Mouse (Mus musculus) heart, embryonic 14.5 days (tissue): ENCODE results near the gene Zfp36l1. TPM values are rescaled to one million over a fixed set of nuclear protein-coding genes. Genes with fewer than 3 reads are reported as not detected.

ENCODE experiments used
- ATAC-seq: fragments of 200-750 bp; cut with Nextera tagmentation; 2 replicates; pipeline ENCODE4 v1.8.0; 2017; ENCODE audit warnings: low read depth, moderate TSS enrichment; ENCODE audit not compliant: insufficient number of reproducible peaks, insufficient read depth, low FRiP score
- H3K27ac ChIP-seq, 2 experiments: fragments of 200-500 bp in 1 of 2; fragments of 300-500 bp in 1 of 2; sonication (generic) in 1 of 2; replicated peaks in 1 of 2; 2 replicates each; pipeline ENCODE4 v1.5.1; 2012 to 2014; ENCODE audit warnings: low read depth in 2 of 2, low read length in 2 of 2, control low read depth in 1 of 2, mild to moderate bottlenecking in 1 of 2, mixed read lengths in 1 of 2; ENCODE audit not compliant: control insufficient read depth in 1 of 2, insufficient read depth in 1 of 2
- H3K27me3 ChIP-seq: fragments of 300-500 bp; sonication (generic); 2 replicates; pipeline ENCODE4 v1.6.1; 2014; ENCODE audit warnings: mild to moderate bottlenecking, low read length, control low read depth; ENCODE audit not compliant: control insufficient read depth, insufficient read depth
- H3K36me3 ChIP-seq: fragments of 300-500 bp; sonication (generic); 2 replicates; pipeline ENCODE4 v1.6.1; 2014; ENCODE audit warnings: mild to moderate bottlenecking, control low read depth, low read length, mixed read lengths; ENCODE audit not compliant: control insufficient read depth, insufficient read depth
- H3K4me1 ChIP-seq, 2 experiments: fragments of 200-500 bp in 1 of 2; fragments of 300-500 bp in 1 of 2; sonication (generic) in 1 of 2; 2 replicates each; pipeline ENCODE4 v1.6.1; 2012 to 2014; ENCODE audit warnings: low read length in 2 of 2, control low read depth in 1 of 2, mixed read lengths in 1 of 2; ENCODE audit not compliant: control insufficient read depth in 2 of 2, insufficient read depth in 2 of 2
- H3K4me2 ChIP-seq: fragments of 300-500 bp; sonication (generic); 2 replicates; pipeline ENCODE4 v1.6.1; 2014; ENCODE audit warnings: mild to moderate bottlenecking, low read length
- H3K4me3 ChIP-seq, 2 experiments: fragments of 200-500 bp in 1 of 2; fragments of 300-500 bp in 1 of 2; sonication (generic) in 1 of 2; 2 replicates each; pipeline ENCODE4 v1.5.1; 2012 to 2014; ENCODE audit warnings: low read length in 2 of 2, mild to moderate bottlenecking in 2 of 2, control low read depth in 1 of 2, low read depth in 1 of 2, moderate library complexity in 1 of 2; ENCODE audit not compliant: control insufficient read depth in 1 of 2, insufficient read depth in 1 of 2
- H3K9ac ChIP-seq: fragments of 300-500 bp; sonication (generic); 2 replicates; pipeline ENCODE4 v1.6.1; 2014; ENCODE audit warnings: mild to moderate bottlenecking, low read length
- H3K9me3 ChIP-seq: fragments of 300-500 bp; sonication (generic); 2 replicates; pipeline ENCODE4 v1.6.1; 2016; ENCODE audit warnings: low read length, control low read depth; ENCODE audit not compliant: control insufficient read depth
- WGBS: fragments of 180-500 bp; shearing (Covaris S2); extraction: QIAGEN DNeasy Blood & Tissue Kit; methylation state at CpG from one replicate; pipeline ENCODE4 v1.1.7; 2014; 5-methylcytosine and 5-hydroxymethylcytosine counted together
- polyA plus RNA-seq: library from polyadenylated mRNA; unstranded; fragments of >200 nt; fragmentation: Nextera tagmentation; extraction: Ambion mirVana; gene quantifications from 2 replicates; pipeline ENCODE4 v1.2.1, GENCODE M21; 2014

The Zfp36l1 gene
- polyA plus RNA-seq, 1 experiment from 2014 or later, result 125 TPM

- Histone ChIP-seq H3K9me3 (no peaks in the 10 kb centered on the region), H3K27me3 (no peaks in the 10 kb centered on the region), H3K9ac (no peak overlapping the region), H3K27ac (no peak overlapping the region), H3K4me1 (peaks cover 26 to 29% of the 10 kb centered on the region in 2 experiments), H3K4me2 (no peak overlapping the region), H3K4me3 (no peak overlapping the region), H3K36me3 (no peaks in the 10 kb centered on the region)
- WGBS, result 93% methylated on average over 2 of the region's 2 CpGs
- no peak for ATAC-seq
Observed at GRCm38 (mm10) chr12:80081440-80081839, 31.4 kb downstream of the Zfp36l1 start.

GRCm38 (mm10) chr12:80079937-80080336 is 32.9 kb downstream of the Zfp36l1 start:
- no peak for ATAC-seq
- H3K4me1 ChIP-seq, result peaks cover 23 to 25% of the 10 kb centered on the region in 2 experiments
- no peaks in the 10 kb centered on the region for H3K27me3 ChIP-seq
- no peaks in the 10 kb centered on the region for H3K36me3 ChIP-seq
- no peak overlapping the region for H3K27ac ChIP-seq
- WGBS, result 76% methylated on average over 4 of the region's 4 CpGs
- no peaks in the 10 kb centered on the region for H3K9me3 ChIP-seq
- H3K4me2 ChIP-seq, result no peak overlapping the region
- H3K4me3 ChIP-seq, result no peak overlapping the region
- H3K9ac ChIP-seq, result no peak overlapping the region

GRCm38 (mm10) chr12:80074331-80074730 is 38.5 kb downstream of the Zfp36l1 start:
- Histone ChIP-seq H3K9me3 (no peaks in the 10 kb centered on the region), H3K9ac (no peak overlapping the region), H3K27me3 (no peaks in the 10 kb centered on the region), H3K4me2 (no peak overlapping the region), H3K4me1 (no peaks in the 10 kb centered on the region), H3K27ac (no peak overlapping the region), H3K36me3 (no peaks in the 10 kb centered on the region), H3K4me3 (no peak overlapping the region)
- WGBS, result 68% methylated on average over 2 of the region's 2 CpGs
- no peak for ATAC-seq

DNA sequence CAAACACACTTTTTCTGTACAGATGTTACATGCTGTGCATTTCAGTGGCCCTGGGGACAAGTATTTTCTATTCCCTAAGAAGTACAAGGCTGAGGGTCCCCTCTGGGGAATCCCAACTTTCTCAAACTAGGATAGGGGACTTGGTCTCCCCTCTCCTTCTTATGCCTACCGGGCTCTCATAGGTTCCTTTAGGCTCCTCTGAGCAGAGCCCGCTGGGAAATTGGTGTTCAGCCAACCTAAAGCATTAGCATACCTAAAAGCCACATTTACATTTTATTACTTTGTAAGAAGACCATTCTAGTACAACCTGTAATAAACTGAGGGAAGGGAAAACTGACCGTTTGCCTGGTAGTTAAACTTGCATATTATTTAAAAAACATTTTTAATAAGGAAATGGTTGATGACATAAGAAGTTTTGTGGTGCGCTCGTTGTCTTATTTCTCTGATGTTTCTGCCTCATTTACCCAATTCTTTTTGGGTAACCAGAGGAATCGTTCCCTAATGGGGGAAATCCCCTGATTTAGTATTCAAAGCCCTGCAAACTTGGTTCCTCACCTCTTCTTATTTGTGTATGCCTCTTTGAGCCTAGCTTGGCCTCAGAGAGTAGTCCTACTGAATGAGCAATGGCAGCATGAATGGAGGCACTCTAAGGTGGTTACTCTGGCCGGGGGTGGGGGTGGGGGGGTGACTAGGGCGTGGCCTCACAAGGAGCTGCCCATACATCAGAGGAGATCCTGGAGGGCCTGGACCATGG is 42.1 kb downstream of the Zfp36l1 start:
- H3K9me3 ChIP-seq, result no peaks in the 10 kb centered on the region
- no peak overlapping the region for H3K4me2 ChIP-seq
- no peak overlapping the region for H3K4me3 ChIP-seq
- no peak overlapping the region for H3K9ac ChIP-seq
- H3K27ac ChIP-seq, result no peak overlapping the region
- no peaks in the 10 kb centered on the region for H3K36me3 ChIP-seq
- H3K4me1 ChIP-seq, result no peaks in the 10 kb centered on the region
- 73% methylated on average over 8 of the region's 8 CpGs for WGBS
- no peak for ATAC-seq
- H3K27me3 ChIP-seq, result no peaks in the 10 kb centered on the region

DNA sequence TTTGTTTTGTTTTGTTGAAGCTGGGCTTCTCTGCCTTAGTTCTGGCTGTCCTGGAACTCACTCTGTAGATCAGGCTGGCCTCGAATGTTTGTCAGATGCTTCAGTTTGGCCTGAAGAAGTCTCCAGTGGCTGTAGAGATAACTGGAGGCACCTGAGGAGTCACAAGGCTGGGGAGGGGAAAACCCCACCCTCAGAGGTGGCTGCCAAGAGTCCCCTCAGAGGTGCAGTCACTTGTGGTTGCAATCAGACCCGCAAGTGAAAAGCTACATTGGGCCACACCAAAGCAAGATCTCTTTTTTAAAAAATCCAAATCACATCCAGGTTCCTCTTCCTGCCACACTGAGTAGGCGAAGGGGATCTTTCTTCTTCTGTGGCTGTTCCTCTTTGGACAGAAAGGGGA is 43.8 kb downstream of the Zfp36l1 start:
- Histone ChIP-seq H3K4me2 (no peak overlapping the region), H3K27ac (no peak overlapping the region), H3K36me3 (no peaks in the 10 kb centered on the region), H3K4me1 (peaks cover 5 to 8% of the 10 kb centered on the region in 2 experiments; a peak in 3 of 4 replicates), H3K9me3 (no peaks in the 10 kb centered on the region), H3K27me3 (no peaks in the 10 kb centered on the region), H3K9ac (no peak overlapping the region), H3K4me3 (no peak overlapping the region)
- 88% methylated on average over 3 of the region's 3 CpGs for WGBS
- no peak for ATAC-seq

DNA sequence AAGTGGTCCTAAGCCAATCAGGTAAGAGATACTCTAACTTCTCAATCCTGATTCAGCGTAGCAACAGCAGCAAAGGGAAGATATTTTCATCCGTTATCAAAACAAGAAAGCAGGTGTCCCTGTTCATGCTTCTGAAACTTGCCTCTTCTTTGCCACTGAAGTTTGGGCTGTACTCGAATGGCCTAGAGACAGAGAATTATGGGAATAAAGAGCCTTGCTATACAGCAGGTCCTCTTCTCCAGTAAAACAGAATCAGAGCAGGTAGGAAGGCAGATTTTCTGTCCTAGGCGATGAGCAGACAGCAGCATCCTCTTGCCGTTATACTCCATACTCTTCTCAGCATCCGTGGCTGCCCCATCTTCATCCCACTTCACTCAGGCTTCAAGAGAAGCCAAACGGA is 44.8 kb downstream of the Zfp36l1 start:
- H3K4me1 ChIP-seq, result peaks cover 12 to 19% of the 10 kb centered on the region in 2 experiments
- WGBS, result 81% methylated on average over 7 of the region's 7 CpGs
- no peak overlapping the region for H3K4me2 ChIP-seq
- no peak overlapping the region for H3K9ac ChIP-seq
- no peak for ATAC-seq
- no peak overlapping the region for H3K4me3 ChIP-seq
- H3K27ac ChIP-seq, result no peak overlapping the region
- H3K27me3 ChIP-seq, result no peaks in the 10 kb centered on the region
- no peaks in the 10 kb centered on the region for H3K36me3 ChIP-seq
- no peaks in the 10 kb centered on the region for H3K9me3 ChIP-seq

GRCm38 (mm10) chr12:80065049-80065448 is 47.8 kb downstream of the Zfp36l1 start:
- Histone ChIP-seq H3K9ac (no peak overlapping the region), H3K4me1 (peaks cover 38 to 47% of the 10 kb centered on the region in 2 experiments), H3K4me2 (no peak overlapping the region), H3K27me3 (no peaks in the 10 kb centered on the region), H3K9me3 (no peaks in the 10 kb centered on the region), H3K4me3 (no peak overlapping the region), H3K27ac (no peak overlapping the region), H3K36me3 (no peaks in the 10 kb centered on the region)
- no peak for ATAC-seq
- WGBS, result 79% methylated on average over 8 of the region's 8 CpGs

DNA sequence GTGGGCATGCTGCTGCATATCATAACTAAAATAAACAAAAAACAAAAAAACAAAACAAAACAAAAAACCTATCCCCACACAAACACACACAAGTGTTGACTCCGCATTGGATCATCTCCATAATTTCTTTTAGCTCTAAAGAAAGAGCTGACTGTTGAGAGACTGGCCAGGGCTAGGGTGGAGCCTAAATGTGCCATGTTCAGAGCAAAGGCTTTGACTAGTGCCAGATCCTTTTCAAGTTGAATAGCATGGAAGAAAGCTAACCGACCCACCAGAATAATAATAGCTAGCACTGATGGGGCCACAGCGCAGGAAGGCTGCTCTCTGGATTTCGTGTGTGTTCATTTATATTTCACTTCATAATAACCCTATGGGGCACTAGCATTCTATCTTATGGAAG is 48.5 kb downstream of the Zfp36l1 start:
- peaks cover 44 to 52% of the 10 kb centered on the region in 2 experiments for H3K4me1 ChIP-seq
- no peak for ATAC-seq
- H3K27ac ChIP-seq, result no peak overlapping the region

More for the DNA sequence above, 48.5 kb downstream of the Zfp36l1 start:
- H3K4me3 ChIP-seq, result no peak overlapping the region
- no peak overlapping the region for H3K4me2 ChIP-seq
- H3K9ac ChIP-seq, result no peak overlapping the region
- WGBS, result 68% methylated on average over 4 of the region's 4 CpGs
- no peaks in the 10 kb centered on the region for H3K36me3 ChIP-seq
- H3K9me3 ChIP-seq, result no peaks in the 10 kb centered on the region
- H3K27me3 ChIP-seq, result no peaks in the 10 kb centered on the region
